Mouse (Mus musculus): ENCODE results near the gene Psors1c2. TPM values are rescaled to one million over a fixed set of nuclear protein-coding genes. Genes with fewer than 3 reads are reported as not detected.

Gene Psors1c2
- polyA plus RNA-seq, 1 experiment from 2014 or later, result 1.5 TPM

GRCm38 (mm10) chr17:35526644-35527043 lies 6.4 kb upstream of the Psors1c2 start:
- no peaks in the 10 kb centered on the region for H3K9me3 ChIP-seq
- H3K9ac ChIP-seq (replicated peaks), result no peak overlapping the region
- ATAC-seq (ENCODE audit: low FRiP score, low read depth), result no peak
- H3K4me3 ChIP-seq, result no peak overlapping the region
- H3K4me1 ChIP-seq, result no peaks in the 10 kb centered on the region
- WGBS, result 82% methylated on average over 8 of the region's 8 CpGs
- peaks cover 53% of the 10 kb centered on the region for H3K36me3 ChIP-seq
- H3K27me3 ChIP-seq, result no peaks in the 10 kb centered on the region
- H3K27ac ChIP-seq (replicated peaks), result no peak overlapping the region
- H3K4me2 ChIP-seq (replicated peaks), result no peak overlapping the region

GRCm38 (mm10) chr17:35532360-35532759 lies 641 bp upstream of the Psors1c2 start:
- Histone ChIP-seq H3K27ac (replicated peaks) (no peak overlapping the region), H3K9ac (replicated peaks) (no peak overlapping the region), H3K4me2 (replicated peaks) (no peak overlapping the region), H3K27me3 (peaks cover 9% of the 10 kb centered on the region; the same call in 1 of the 2 replicates), H3K4me1 (no peaks in the 10 kb centered on the region), H3K9me3 (no peaks in the 10 kb centered on the region), H3K4me3 (no peak overlapping the region), H3K36me3 (peaks cover 26% of the 10 kb centered on the region)
- 25% methylated on average over 3 of the region's 3 CpGs for WGBS
- no peak for ATAC-seq (ENCODE audit: low FRiP score, low read depth)

DNA sequence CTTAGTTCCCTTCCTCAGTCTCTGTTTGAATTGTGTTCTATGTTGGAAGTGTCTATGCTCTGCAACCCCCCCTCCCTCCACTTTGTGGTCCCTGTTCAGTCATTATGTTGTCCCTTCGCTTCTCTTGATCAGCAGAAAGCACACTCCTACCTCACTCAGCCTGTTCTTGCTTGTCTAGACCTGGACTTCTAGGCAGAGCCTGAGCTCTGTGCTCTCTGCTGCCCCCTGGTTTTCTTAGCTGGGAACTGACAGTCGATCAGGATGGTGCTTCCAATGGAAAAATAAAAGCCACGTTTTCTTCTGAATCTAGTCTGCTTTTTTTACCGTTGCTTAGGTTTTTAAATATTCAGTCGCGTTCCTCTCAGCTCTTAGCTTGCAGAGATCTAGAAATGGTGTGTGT lies 1.3 kb downstream of the Psors1c2 start:
- Histone ChIP-seq H3K4me1 (no peaks in the 10 kb centered on the region), H3K27me3 (peaks cover 9% of the 10 kb centered on the region; the same call in 1 of the 2 replicates), H3K9me3 (no peaks in the 10 kb centered on the region), H3K4me2 (replicated peaks) (no peak overlapping the region), H3K4me3 (no peak overlapping the region), H3K9ac (replicated peaks) (no peak overlapping the region), H3K36me3 (peaks cover 8% of the 10 kb centered on the region; the same call in 1 of the 2 replicates), H3K27ac (replicated peaks) (no peak overlapping the region)
- 15% methylated on average over 6 of the region's 6 CpGs for WGBS
- ATAC-seq (ENCODE audit: low FRiP score, low read depth), result 0 out of 2 replicates have a peak, but pooled peaks have one; percentile 30

DNA sequence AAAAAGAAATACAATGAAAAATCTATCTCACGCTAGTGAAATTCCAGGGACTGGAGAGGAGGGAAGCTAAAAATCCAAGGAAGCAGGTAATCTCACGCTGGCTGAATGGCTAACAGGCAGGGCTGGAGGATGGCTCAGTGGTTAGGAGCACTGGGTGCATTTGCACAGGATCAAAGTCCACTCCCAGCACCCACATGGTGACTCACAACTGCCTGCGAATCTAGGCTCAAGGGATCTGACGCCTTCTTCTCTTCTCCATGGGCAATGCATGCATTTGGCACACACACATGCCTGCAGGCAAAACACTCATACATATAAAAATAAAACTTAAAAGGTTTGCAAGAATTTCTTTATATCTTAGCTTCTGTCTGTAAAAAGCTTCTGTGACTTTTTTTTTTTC lies 4.4 kb downstream of the Psors1c2 start:
- ATAC-seq (ENCODE audit: low FRiP score, low read depth), result no peak
- WGBS, result 83% methylated on average over 4 of the region's 4 CpGs

DNA sequence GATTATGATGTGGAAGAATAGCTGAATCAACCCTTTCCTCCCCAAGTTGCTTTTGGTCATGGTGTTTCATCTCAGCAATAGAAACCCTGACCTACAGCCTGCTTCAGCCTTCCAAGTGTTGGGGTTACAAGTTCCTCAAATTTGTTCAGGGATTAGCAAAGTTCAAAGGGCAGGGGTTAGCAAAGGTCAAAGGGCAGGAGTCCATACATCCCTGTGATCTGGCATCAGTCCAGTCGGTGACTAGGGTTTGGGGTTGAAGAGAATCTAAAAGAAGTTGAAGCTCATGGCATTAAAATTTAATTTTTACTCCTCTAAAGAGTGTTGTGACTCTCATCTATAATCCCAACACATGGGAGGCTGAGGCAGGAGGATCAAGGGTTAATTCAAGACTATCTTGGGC lies 5.5 kb downstream of the Psors1c2 start:
- Histone ChIP-seq H3K4me3 (no peak overlapping the region), H3K27me3 (peaks cover 5% of the 10 kb centered on the region; the same call in 1 of the 2 replicates), H3K4me1 (peaks cover 7% of the 10 kb centered on the region; the same call in 1 of the 2 replicates), H3K9ac (replicated peaks) (no peak overlapping the region), H3K27ac (replicated peaks) (no peak overlapping the region), H3K9me3 (no peaks in the 10 kb centered on the region), H3K36me3 (no peaks in the 10 kb centered on the region), H3K4me2 (replicated peaks) (no peak overlapping the region)
- no peak for ATAC-seq (ENCODE audit: low FRiP score, low read depth)
- WGBS, result 70% methylated on average over 1 of the region's 1 CpGs

More for the DNA sequence above, 4.4 kb downstream of the Psors1c2 start:
- Histone ChIP-seq H3K36me3 (no peaks in the 10 kb centered on the region), H3K27me3 (peaks cover 9% of the 10 kb centered on the region; the same call in 1 of the 2 replicates), H3K27ac (replicated peaks) (no peak overlapping the region), H3K4me2 (replicated peaks) (no peak overlapping the region), H3K4me1 (no peaks in the 10 kb centered on the region), H3K9ac (replicated peaks) (no peak overlapping the region), H3K9me3 (no peaks in the 10 kb centered on the region), H3K4me3 (no peak overlapping the region)

- Histone ChIP-seq H3K9ac (replicated peaks) (no peak overlapping the region), H3K4me2 (replicated peaks) (no peak overlapping the region), H3K4me1 (peaks cover 12% of the 10 kb centered on the region; the same call in 1 of the 2 replicates), H3K9me3 (no peaks in the 10 kb centered on the region), H3K27ac (replicated peaks) (no peak overlapping the region), H3K27me3 (no peaks in the 10 kb centered on the region; the same call in 1 of the 2 replicates), H3K4me3 (no peak overlapping the region), H3K36me3 (no peaks in the 10 kb centered on the region)
- no peak for ATAC-seq (ENCODE audit: low FRiP score, low read depth)
- 54% methylated on average over 10 of the region's 10 CpGs for WGBS
These were observed 6.5 kb downstream of the Psors1c2 start for GRCm38 (mm10) chr17:35539540-35539939.

DNA sequence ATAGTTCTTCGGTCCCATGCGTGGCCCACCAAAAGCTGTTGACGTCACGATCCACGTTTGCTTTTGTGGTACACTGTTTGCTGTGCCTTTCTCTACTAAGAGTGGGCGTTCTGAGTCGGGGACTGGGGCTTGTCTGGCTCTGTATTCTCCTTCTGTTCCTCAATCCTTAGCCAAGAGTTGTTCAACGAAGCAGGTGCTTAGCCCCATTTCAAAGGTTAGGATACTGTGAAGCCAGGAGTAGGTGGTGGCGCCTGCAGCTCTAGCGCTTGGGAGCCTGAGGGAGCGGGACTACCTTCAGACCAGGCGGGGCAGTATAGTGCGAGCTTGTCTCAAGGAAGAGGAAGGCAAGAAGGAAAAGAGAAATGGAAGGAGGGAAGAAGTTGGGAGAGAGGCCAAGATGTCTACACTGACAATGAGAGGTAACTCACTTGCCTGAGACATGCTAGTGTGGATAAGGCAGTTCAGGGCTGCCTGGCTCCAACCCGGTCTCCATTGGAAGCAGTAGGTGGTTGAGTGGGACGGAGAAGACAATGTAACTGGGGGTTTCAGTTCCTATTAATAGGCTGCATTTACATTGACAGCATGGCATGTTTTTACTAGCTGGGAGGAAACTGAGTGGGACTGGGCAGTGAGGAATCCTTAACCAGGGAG lies 9.9 kb downstream of the Psors1c2 start:
- H3K9ac ChIP-seq (replicated peaks), result no peak overlapping the region
- no peak; the same call in none of the 2 replicates for ATAC-seq (ENCODE audit: low FRiP score, low read depth)
- H3K4me3 ChIP-seq, result no peak overlapping the region
- peaks cover 17% of the 10 kb centered on the region; the same call in 1 of the 2 replicates for H3K4me1 ChIP-seq
- no peaks in the 10 kb centered on the region for H3K36me3 ChIP-seq
- no peaks in the 10 kb centered on the region for H3K9me3 ChIP-seq
- H3K4me2 ChIP-seq (replicated peaks), result peak overlapping the region; percentile 35
- H3K27me3 ChIP-seq, result no peaks in the 10 kb centered on the region; the same call in 1 of the 2 replicates
- peak overlapping the region; percentile 56 for H3K27ac ChIP-seq (replicated peaks)
- 73% methylated on average over 15 of the region's 15 CpGs for WGBS

DNA sequence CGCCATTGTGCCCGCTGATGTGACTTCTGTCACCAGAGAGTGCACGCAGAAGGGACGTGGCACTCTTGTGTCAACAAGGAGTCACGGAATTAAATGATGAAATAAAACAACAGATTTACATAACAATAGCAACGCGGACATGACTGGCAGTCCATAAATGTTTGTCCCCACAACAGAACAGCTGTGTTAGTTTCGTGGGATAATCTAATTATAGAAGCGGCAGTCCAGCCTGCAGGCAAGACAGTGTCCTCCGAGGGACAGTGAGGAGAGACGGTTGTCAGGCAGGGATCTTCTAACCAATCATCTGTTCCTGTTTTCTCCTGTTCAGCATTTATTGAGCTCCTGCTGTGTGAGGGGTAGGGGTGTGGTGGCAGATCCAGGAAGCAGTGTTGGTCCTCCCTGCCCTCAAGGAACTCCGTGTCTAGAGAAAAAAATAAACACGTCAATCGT lies 10.4 kb downstream of the Psors1c2 start:
- H3K4me1 ChIP-seq, result peaks cover 17% of the 10 kb centered on the region; the same call in 1 of the 2 replicates
- no peak overlapping the region for H3K4me3 ChIP-seq
- no peaks in the 10 kb centered on the region; the same call in 1 of the 2 replicates for H3K27me3 ChIP-seq
- H3K9ac ChIP-seq (replicated peaks), result no peak overlapping the region
- WGBS, result 26% methylated on average over 14 of the region's 14 CpGs
- no peaks in the 10 kb centered on the region for H3K36me3 ChIP-seq
- no peaks in the 10 kb centered on the region for H3K9me3 ChIP-seq
- peak; percentile 78 for ATAC-seq (ENCODE audit: low FRiP score, low read depth)
- H3K27ac ChIP-seq (replicated peaks), result peak overlapping the region; percentile 56
- H3K4me2 ChIP-seq (replicated peaks), result peak overlapping the region; percentile 35

- Histone ChIP-seq H3K4me3 (no peak overlapping the region), H3K36me3 (no peaks in the 10 kb centered on the region), H3K4me1 (peaks cover 17% of the 10 kb centered on the region; the same call in 1 of the 2 replicates), H3K27me3 (no peaks in the 10 kb centered on the region; the same call in 1 of the 2 replicates), H3K9ac (replicated peaks) (no peak overlapping the region), H3K27ac (replicated peaks) (peak overlapping the region; percentile 56), H3K4me2 (replicated peaks) (no peak overlapping the region), H3K9me3 (no peaks in the 10 kb centered on the region)
- 78% methylated on average over 6 of the region's 6 CpGs for WGBS
- no peak for ATAC-seq (ENCODE audit: low FRiP score, low read depth)
These were observed 11.0 kb downstream of the Psors1c2 start for GRCm38 (mm10) chr17:35544001-35544400.

GRCm38 (mm10) chr17:35544680-35545079 lies 11.7 kb downstream of the Psors1c2 start:
- H3K9ac ChIP-seq (replicated peaks), result no peak overlapping the region
- ATAC-seq (ENCODE audit: low FRiP score, low read depth), result no peak
- no peak overlapping the region for H3K4me2 ChIP-seq (replicated peaks)
- peaks cover 17% of the 10 kb centered on the region; the same call in 1 of the 2 replicates for H3K4me1 ChIP-seq
- no peaks in the 10 kb centered on the region; the same call in 1 of the 2 replicates for H3K27me3 ChIP-seq
- 35% methylated on average over 6 of the region's 6 CpGs for WGBS
- H3K4me3 ChIP-seq, result no peak overlapping the region
- H3K27ac ChIP-seq (replicated peaks), result no peak overlapping the region
- H3K9me3 ChIP-seq, result no peaks in the 10 kb centered on the region
- H3K36me3 ChIP-seq, result no peaks in the 10 kb centered on the region

GRCm38 (mm10) chr17:35547465-35547864 lies 14.5 kb downstream of the Psors1c2 start:
- Histone ChIP-seq H3K9me3 (no peaks in the 10 kb centered on the region), H3K4me2 (replicated peaks) (no peak overlapping the region), H3K27ac (replicated peaks) (no peak overlapping the region), H3K4me3 (no peak overlapping the region), H3K9ac (replicated peaks) (no peak overlapping the region), H3K36me3 (no peaks in the 10 kb centered on the region), H3K27me3 (no peaks in the 10 kb centered on the region; the same call in 1 of the 2 replicates), H3K4me1 (peaks cover 17% of the 10 kb centered on the region; the same call in 1 of the 2 replicates)
- ATAC-seq (ENCODE audit: low FRiP score, low read depth), result no peak
- 46% methylated on average over 2 of the region's 2 CpGs for WGBS

DNA sequence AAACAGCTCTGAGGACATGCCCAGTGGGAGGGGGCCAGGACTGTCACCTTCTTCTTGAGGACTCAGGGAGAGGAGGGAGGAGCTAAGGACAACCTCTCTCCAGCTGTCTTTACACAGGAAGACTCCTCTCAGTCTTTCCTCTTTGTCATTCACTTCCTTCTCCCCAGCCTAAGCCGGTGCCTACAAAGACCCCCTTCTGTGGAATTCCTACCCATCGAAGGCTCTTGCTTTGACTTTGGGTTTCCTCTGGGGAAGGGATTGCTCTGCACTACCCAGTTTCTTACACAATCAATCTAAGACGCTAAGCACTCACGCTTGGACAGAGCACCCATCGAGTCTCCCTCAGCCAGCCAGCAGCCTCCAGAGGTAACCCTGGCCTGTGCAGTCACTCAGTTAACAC lies 15.6 kb downstream of the Psors1c2 start:
- Histone ChIP-seq H3K27me3 (no peaks in the 10 kb centered on the region; the same call in 1 of the 2 replicates), H3K4me2 (replicated peaks) (no peak overlapping the region), H3K27ac (replicated peaks) (no peak overlapping the region), H3K9ac (replicated peaks) (no peak overlapping the region), H3K4me3 (no peak overlapping the region), H3K9me3 (no peaks in the 10 kb centered on the region), H3K36me3 (no peaks in the 10 kb centered on the region), H3K4me1 (peaks cover 9% of the 10 kb centered on the region; the same call in 1 of the 2 replicates)
- WGBS, result 8% methylated on average over 5 of the region's 5 CpGs
- ATAC-seq (ENCODE audit: low FRiP score, low read depth), result no peak
